Mouse (Mus musculus) midbrain, embryonic 10.5 days (tissue): ENCODE data around the gene Best1. TPM values are rescaled to one million over a fixed set of nuclear protein-coding genes. Genes with fewer than 3 reads are reported as not detected.
"Not testable (repeated sequence)": the region's sequence is repeated elsewhere in the genome, so short reads cannot be mapped to it uniquely, and the experiment has no call there.

Source experiments
- DNase-seq: peaks from one replicate; pipeline ENCODE4 v3.0.0-alpha.2; 2017; ENCODE audit warnings: low spot score
- H3K27ac ChIP-seq: fragments of 300-500 bp; sonication (generic); replicated peaks from 2 replicates; pipeline ENCODE4 v1.5.1; 2016; ENCODE audit warnings: mild to moderate bottlenecking
- H3K27me3 ChIP-seq: fragments of 300-500 bp; sonication (generic); 2 replicates; pipeline ENCODE4 v1.6.1; 2016; ENCODE audit warnings: low read depth, mild to moderate bottlenecking; ENCODE audit not compliant: poor library complexity, severe bottlenecking
- H3K36me3 ChIP-seq: fragments of 300-500 bp; sonication (generic); 2 replicates; pipeline ENCODE4 v1.6.1; 2016; ENCODE audit warnings: mild to moderate bottlenecking, moderate library complexity
- H3K4me1 ChIP-seq: fragments of 300-500 bp; sonication (generic); 2 replicates; pipeline ENCODE4 v1.6.1; 2016
- H3K4me3 ChIP-seq: fragments of 300-500 bp; sonication (generic); 2 replicates; pipeline ENCODE4 v1.5.1; 2016; ENCODE audit warnings: mild to moderate bottlenecking, moderate library complexity
- H3K9me3 ChIP-seq: fragments of 300-500 bp; sonication (generic); replicated peaks from 2 replicates; pipeline ENCODE4 v1.6.1; 2016; ENCODE audit warnings: mild to moderate bottlenecking
- WGBS: fragments of 180-500 bp; shearing (Covaris S2); methylation state at CpG from one replicate; pipeline ENCODE4 v1.1.7; 2016; 5-methylcytosine and 5-hydroxymethylcytosine counted together
- polyA plus RNA-seq: library from polyadenylated mRNA; unstranded; fragments of >200 nt; fragmentation: Nextera tagmentation; extraction: Ambion mirVana; gene quantifications from 2 replicates; pipeline ENCODE4 v1.2.1, GENCODE M21; 2016

The Best1 gene
- polyA plus RNA-seq, 1 experiment from 2014 or later, result 2.0 TPM

GRCm38 (mm10) chr19:9982852-9983542 lies 18.4 kb downstream of the Best1 start:
- H3K36me3 ChIP-seq, result peaks cover 27% of the 10 kb centered on the region
- H3K4me3 ChIP-seq, result peak overlapping the region; percentile 92
- peak overlapping the region; percentile 93 for H3K27ac ChIP-seq
- DNase-seq, result peak; percentile 56
- peaks cover 30% of the 10 kb centered on the region for H3K4me1 ChIP-seq
- WGBS, result under 1% methylated on average over 31 of the region's 31 CpGs
- H3K9me3 ChIP-seq, result no peaks in the 10 kb centered on the region
- no peaks in the 10 kb centered on the region for H3K27me3 ChIP-seq

- peaks cover 27% of the 10 kb centered on the region for H3K36me3 ChIP-seq
- DNase-seq, result peak; percentile 98
- under 1% methylated on average over 59 of the region's 59 CpGs for WGBS
- peak overlapping the region; percentile 92 for H3K4me3 ChIP-seq
- H3K9me3 ChIP-seq, result no peaks in the 10 kb centered on the region
- peak overlapping the region; percentile 93 for H3K27ac ChIP-seq
- peaks cover 27% of the 10 kb centered on the region for H3K4me1 ChIP-seq
- no peaks in the 10 kb centered on the region for H3K27me3 ChIP-seq
Observed at GRCm38 (mm10) chr19:9982151-9982851, 19.1 kb downstream of the Best1 start.

- no peak for DNase-seq
- H3K36me3 ChIP-seq, result peaks cover 27% of the 10 kb centered on the region
- peak overlapping the region; percentile 93 for H3K27ac ChIP-seq
- 68% methylated on average over 4 of the region's 4 CpGs for WGBS
- H3K4me3 ChIP-seq, result peak overlapping the region; percentile 92
- no peaks in the 10 kb centered on the region for H3K9me3 ChIP-seq
- H3K27me3 ChIP-seq, result no peaks in the 10 kb centered on the region
- H3K4me1 ChIP-seq, result peaks cover 24% of the 10 kb centered on the region
Observed at GRCm38 (mm10) chr19:9981621-9982020, 19.8 kb downstream of the Best1 start.

- DNase-seq, result no peak
- no peaks in the 10 kb centered on the region for H3K9me3 ChIP-seq
- peaks cover 27% of the 10 kb centered on the region for H3K4me1 ChIP-seq
- H3K4me3 ChIP-seq, result peak within 1 kb of the TSS; percentile 92; the same call in 1 of the 2 replicates
- WGBS, result 93% methylated on average over 4 of the region's 4 CpGs
- no peak within 1 kb of the TSS for H3K27ac ChIP-seq
- H3K36me3 ChIP-seq, result peaks cover 15% of the 10 kb centered on the region
- H3K27me3 ChIP-seq, result no peaks in the 10 kb centered on the region
Observed at GRCm38 (mm10) chr19:9980258-9980657, 21.2 kb downstream of the Best1 start, which contains the start of gene Fth1. Gene Fth1, plus strand, starts transcription at chr19:9980598.

GRCm38 (mm10) chr19:9979156-9979555 lies 22.3 kb downstream of the Best1 start:
- H3K9me3 ChIP-seq, result no peaks in the 10 kb centered on the region
- H3K27me3 ChIP-seq, result no peaks in the 10 kb centered on the region
- no peak overlapping the region for H3K27ac ChIP-seq
- no peak overlapping the region for H3K4me3 ChIP-seq
- peaks cover 4% of the 10 kb centered on the region for H3K36me3 ChIP-seq
- 91% methylated on average over 2 of the region's 2 CpGs for WGBS
- peaks cover 23% of the 10 kb centered on the region for H3K4me1 ChIP-seq
- DNase-seq, result no peak

GRCm38 (mm10) chr19:9978431-9978951 lies 22.9 kb downstream of the Best1 start:
- no peaks in the 10 kb centered on the region for H3K9me3 ChIP-seq
- no peaks in the 10 kb centered on the region for H3K36me3 ChIP-seq
- no peaks in the 10 kb centered on the region for H3K27me3 ChIP-seq
- H3K4me3 ChIP-seq, result no peak overlapping the region
- WGBS, result 73% methylated on average over 5 of the region's 5 CpGs
- H3K27ac ChIP-seq, result peak overlapping the region; percentile 33; the same call in 1 of the 2 replicates
- no peak for DNase-seq
- H3K4me1 ChIP-seq, result peaks cover 17% of the 10 kb centered on the region

GRCm38 (mm10) chr19:9977085-9977484 lies 24.3 kb downstream of the Best1 start:
- Histone ChIP-seq H3K4me3 (no peak overlapping the region), H3K27me3 (no peaks in the 10 kb centered on the region), H3K27ac (no peak overlapping the region), H3K9me3 (no peaks in the 10 kb centered on the region), H3K36me3 (no peaks in the 10 kb centered on the region), H3K4me1 (peaks cover 11% of the 10 kb centered on the region)
- 68% methylated on average over 10 of the region's 10 CpGs for WGBS
- no peak for DNase-seq

GRCm38 (mm10) chr19:9974853-9975252 lies 26.6 kb downstream of the Best1 start:
- not testable (repeated sequence) for DNase-seq, H3K27ac ChIP-seq, H3K27me3 ChIP-seq, H3K4me1 ChIP-seq, H3K9me3 ChIP-seq, H3K4me3 ChIP-seq, H3K36me3 ChIP-seq
- WGBS, result 73% methylated on average over 2 of the region's 2 CpGs

GRCm38 (mm10) chr19:9968081-9968787 lies 33.2 kb downstream of the Best1 start:
- Histone ChIP-seq H3K36me3 (no peaks in the 10 kb centered on the region), H3K4me3 (no peak overlapping the region), H3K27me3 (no peaks in the 10 kb centered on the region), H3K27ac (no peak overlapping the region), H3K9me3 (no peaks in the 10 kb centered on the region), H3K4me1 (peaks cover 5% of the 10 kb centered on the region)
- WGBS, result 85% methylated on average over 10 of the region's 10 CpGs
- no peak for DNase-seq

GRCm38 (mm10) chr19:9966096-9966867 lies 35.2 kb downstream of the Best1 start:
- 84% methylated on average over 2 of the region's 2 CpGs for WGBS
- Histone ChIP-seq H3K4me1 (peaks cover 5% of the 10 kb centered on the region), H3K27me3 (no peaks in the 10 kb centered on the region), H3K4me3 (no peak overlapping the region), H3K27ac (no peak overlapping the region), H3K36me3 (no peaks in the 10 kb centered on the region), H3K9me3 (no peaks in the 10 kb centered on the region)
- DNase-seq, result no peak

GRCm38 (mm10) chr19:9964205-9964916 lies 37.1 kb downstream of the Best1 start:
- Histone ChIP-seq H3K36me3 (no peaks in the 10 kb centered on the region), H3K27ac (no peak overlapping the region), H3K4me3 (no peak overlapping the region), H3K27me3 (no peaks in the 10 kb centered on the region), H3K9me3 (no peaks in the 10 kb centered on the region), H3K4me1 (peaks cover 5% of the 10 kb centered on the region)
- WGBS, result 33% methylated on average over 7 of the region's 7 CpGs
- no peak for DNase-seq
